8 mouse cellular contexts compared by ENCODE assay signal in genomic region chr11:101225331-101226064, GRCm38 (mm10). TPM values are rescaled to one million over a fixed set of nuclear protein-coding genes. Genes with fewer than 3 reads are reported as not detected.
DNase-seq lines count a peak whose midpoint lies in the region; ATAC-seq lines count a peak whose summit lies in the region.

No protein-coding gene starts in this region.

- no peaks in the 10 kb centered on the region for H3K36me3 ChIP-seq in hindbrain, embryonic 12.5 days
- no peaks in the 10 kb centered on the region for H3K36me3 ChIP-seq in midbrain, embryonic 10.5 days

- H3K4me1 ChIP-seq in hindbrain, embryonic 12.5 days: peaks cover 16% of the 10 kb centered on the region
- peaks cover 28% of the 10 kb centered on the region for H3K4me1 ChIP-seq in midbrain, embryonic 10.5 days

- peak overlapping the region; percentile 89 for H3K9ac ChIP-seq in hindbrain, embryonic 12.5 days

- H3K27ac ChIP-seq in hindbrain, embryonic 12.5 days: 0 out of 2 replicates have a peak overlapping the region, but pooled peaks have one; percentile 23
- H3K27ac ChIP-seq in midbrain, embryonic 10.5 days (replicated peaks): peak overlapping the region; percentile 89

- peaks cover 3% of the 10 kb centered on the region; the same call in 1 of the 2 replicates for H3K27me3 ChIP-seq in hindbrain, embryonic 12.5 days
- peaks cover 6% of the 10 kb centered on the region; the same call in 1 of the 2 replicates for H3K27me3 ChIP-seq in midbrain, embryonic 10.5 days (ENCODE audit: low read depth, poor library complexity, severe bottlenecking)

- H3K4me3 ChIP-seq in hindbrain, embryonic 12.5 days: peak overlapping the region; percentile 88
- H3K4me3 ChIP-seq in midbrain, embryonic 10.5 days: peak overlapping the region; percentile 98

- no peak for ATAC-seq in hindbrain, embryonic 12.5 days (ENCODE audit: low FRiP score)
- ATAC-seq in inflammation-experienced regulatory T-cells, adult 6 months: no peak
- no peak for ATAC-seq in CD4-positive, CD25-positive, alpha-beta regulatory T cell, adult 4 months

- no peaks in the 10 kb centered on the region for H3K9me3 ChIP-seq in hindbrain, embryonic 12.5 days (replicated peaks)
- no peaks in the 10 kb centered on the region for H3K9me3 ChIP-seq in midbrain, embryonic 10.5 days (replicated peaks)

- 18% methylated on average over 25 of the region's 25 CpGs for WGBS in hindbrain, embryonic 12.5 days
- WGBS in midbrain, embryonic 10.5 days: 19% methylated on average over 25 of the region's 25 CpGs

- peak; percentile 91 for DNase-seq in heart, adult 11 months
- DNase-seq in heart, postnatal 14 days: no peak
- peak; percentile 33 for DNase-seq in adipocyte (ENCODE audit: low spot score)
- DNase-seq in midbrain, embryonic 10.5 days (ENCODE audit: low spot score): no peak
- no peak for DNase-seq in left cerebral cortex, adult 9 months (ENCODE audit: low spot score in 2 of 2)

- peak overlapping the region; percentile 96 for H3K4me2 ChIP-seq in hindbrain, embryonic 12.5 days (replicated peaks)

- intact Hi-C loops in heart, postnatal 14 days (cut with DNase I): no loop called here

RNA-seq across cellular contexts. Expression of gene Ezh1, which starts 0.8 kb away (rescaled TPM):
- 10 to 100 TPM; 24.0 to 27.5 TPM for total RNA-seq in heart, postnatal 14 days (2021)
- 17.3 and 18.5 TPM in 2 replicates for polyA plus RNA-seq in hindbrain, embryonic 12.5 days (2016; fragmentation: Nextera tagmentation; extraction: Ambion mirVana)
- polyA plus RNA-seq in midbrain, embryonic 10.5 days (2016; fragmentation: Nextera tagmentation; extraction: Ambion mirVana): 11.1 and 11.2 TPM in 2 replicates
- 10 to 100 TPM; 38.0 to 70.6 (median 62.7) TPM for polyA plus RNA-seq in inflammation-experienced regulatory T-cells, adult 6 months (2017; shearing (Covaris generic))
- 10 to 100 TPM; 57.3 to 85.6 TPM for polyA plus RNA-seq in CD4-positive, CD25-positive, alpha-beta regulatory T cell, adult 4 months (2017; shearing (Covaris generic))

RNA-seq across cellular contexts. Expression of gene Ramp2, which starts 20.3 kb away (rescaled TPM):
- total RNA-seq in heart, postnatal 14 days (2021): 100 to 1,000 TPM; 149 to 167 TPM
- polyA plus RNA-seq in hindbrain, embryonic 12.5 days (2016; fragmentation: Nextera tagmentation; extraction: Ambion mirVana): 60.1 and 62.2 TPM in 2 replicates
- 64.7 and 71.5 TPM in 2 replicates for polyA plus RNA-seq in midbrain, embryonic 10.5 days (2016; fragmentation: Nextera tagmentation; extraction: Ambion mirVana)
- not detected for polyA plus RNA-seq in inflammation-experienced regulatory T-cells, adult 6 months (2017; shearing (Covaris generic))
- polyA plus RNA-seq in CD4-positive, CD25-positive, alpha-beta regulatory T cell, adult 4 months (2017; shearing (Covaris generic)): not detected

RNA-seq across cellular contexts. Expression of gene Vps25, which starts 28.0 kb away (rescaled TPM):
- total RNA-seq in heart, postnatal 14 days (2021): 10 to 100 TPM; 76.4 to 81.0 TPM
- 90.9 and 97.4 TPM in 2 replicates for polyA plus RNA-seq in hindbrain, embryonic 12.5 days (2016; fragmentation: Nextera tagmentation; extraction: Ambion mirVana)
- 137 and 143 TPM in 2 replicates for polyA plus RNA-seq in midbrain, embryonic 10.5 days (2016; fragmentation: Nextera tagmentation; extraction: Ambion mirVana)
- polyA plus RNA-seq in inflammation-experienced regulatory T-cells, adult 6 months (2017; shearing (Covaris generic)): 100 to 1,000 TPM; 134 to 144 (median 138) TPM
- 100 to 1,000 TPM; 132 to 144 TPM for polyA plus RNA-seq in CD4-positive, CD25-positive, alpha-beta regulatory T cell, adult 4 months (2017; shearing (Covaris generic))

RNA-seq across cellular contexts. Expression of gene Wnk4, which starts 34.9 kb away (rescaled TPM):
- 10 to 100 TPM in 1 of 2 experiments, 1 to 10 TPM in 1; 7.0 to 11.7 TPM for total RNA-seq in heart, postnatal 14 days (2021)
- polyA plus RNA-seq in hindbrain, embryonic 12.5 days (2016; fragmentation: Nextera tagmentation; extraction: Ambion mirVana): 8.5 and 9.5 TPM in 2 replicates
- polyA plus RNA-seq in midbrain, embryonic 10.5 days (2016; fragmentation: Nextera tagmentation; extraction: Ambion mirVana): 5.4 and 8.0 TPM in 2 replicates
- polyA plus RNA-seq in inflammation-experienced regulatory T-cells, adult 6 months (2017; shearing (Covaris generic)): 1 to 10 TPM in 1 of 3 experiments, under 1 TPM in 1, not detected in 1; 0.75 to 2.9 TPM
- 1 to 10 TPM in 1 of 2 experiments, under 1 TPM in 1; 0.91 to 1.4 TPM for polyA plus RNA-seq in CD4-positive, CD25-positive, alpha-beta regulatory T cell, adult 4 months (2017; shearing (Covaris generic))

RNA-seq across cellular contexts. Expression of gene Ccr10, which starts 50.3 kb away (rescaled TPM):
- total RNA-seq in heart, postnatal 14 days (2021): not detected
- 0.23 and 0.61 TPM in 2 replicates for polyA plus RNA-seq in hindbrain, embryonic 12.5 days (2016; fragmentation: Nextera tagmentation; extraction: Ambion mirVana)
- 0.17 and 0.20 TPM in 2 replicates for polyA plus RNA-seq in midbrain, embryonic 10.5 days (2016; fragmentation: Nextera tagmentation; extraction: Ambion mirVana)
- under 1 TPM in 2 of 3 experiments, not detected in 1; 0.33 to 0.55 TPM for polyA plus RNA-seq in inflammation-experienced regulatory T-cells, adult 6 months (2017; shearing (Covaris generic))
- polyA plus RNA-seq in CD4-positive, CD25-positive, alpha-beta regulatory T cell, adult 4 months (2017; shearing (Covaris generic)): 1 to 10 TPM in 1 of 2 experiments, under 1 TPM in 1; 0.36 to 2.0 TPM

Comparison
In these comparisons a context has a peak if more than half of its experiments do, and no peak if none do; other contexts are left out.
1. DNase-seq: peak in heart, adult 11 months (single experiment) and adipocyte (single experiment); none in heart, postnatal 14 days (0 of 2), midbrain, embryonic 10.5 days (single experiment) and left cerebral cortex, adult 9 months (0 of 2).
2. RNA of gene Ramp2, which starts 20.3 kb away (polyA plus RNA-seq): 64.7 to 71.5 TPM in midbrain, embryonic 10.5 days and 60.1 to 62.2 TPM in hindbrain, embryonic 12.5 days; not detected in inflammation-experienced regulatory T-cells, adult 6 months and not detected in CD4-positive, CD25-positive, alpha-beta regulatory T cell, adult 4 months; every median in the first group is over 10 times any median in the second.